Mouse (Mus musculus) megakaryocyte, embryonic 14.5 days (primary cell): ENCODE data around the gene Chchd1.

Experiments
- FLI1 ChIP-seq: IDR thresholded peaks from 2 replicates; pipeline ENCODE4 v1.6.1; 2012; ENCODE audit warnings: low read length, inconsistent platforms, mixed read lengths
- GATA1 ChIP-seq: IDR thresholded peaks from 3 replicates; pipeline ENCODE4 v1.6.1; 2012; ENCODE audit warnings: mixed read lengths, low read length, inconsistent platforms, borderline replicate concordance

- no peak for TF ChIP-seq GATA1
- peak; percentile 63; the same call in 1 of the 2 replicates for TF ChIP-seq FLI1
These were observed 4.7 kb downstream of the Chchd1 start, which contains the start of gene Zswim8 for GRCm38 (mm10) chr14:20707201-20708190.
